Mouse (Mus musculus): ENCODE results near the gene Sgtb. TPM values are rescaled to one million over a fixed set of nuclear protein-coding genes. Genes with fewer than 3 reads are reported as not detected.

Sgtb gene
- 10 to 100 TPM; 79.8 to 80.1 TPM for total RNA-seq (2021)
- long read RNA-seq, transcript Sgtb-201 (11 exons, 3,048 nt): major isoform, 108 of 145 reads
- long read RNA-seq, partial matches to known transcripts: 20 of 145 reads
- long read RNA-seq, other reads (novel, unspliced or antisense): 17 of 145 reads

DNA sequence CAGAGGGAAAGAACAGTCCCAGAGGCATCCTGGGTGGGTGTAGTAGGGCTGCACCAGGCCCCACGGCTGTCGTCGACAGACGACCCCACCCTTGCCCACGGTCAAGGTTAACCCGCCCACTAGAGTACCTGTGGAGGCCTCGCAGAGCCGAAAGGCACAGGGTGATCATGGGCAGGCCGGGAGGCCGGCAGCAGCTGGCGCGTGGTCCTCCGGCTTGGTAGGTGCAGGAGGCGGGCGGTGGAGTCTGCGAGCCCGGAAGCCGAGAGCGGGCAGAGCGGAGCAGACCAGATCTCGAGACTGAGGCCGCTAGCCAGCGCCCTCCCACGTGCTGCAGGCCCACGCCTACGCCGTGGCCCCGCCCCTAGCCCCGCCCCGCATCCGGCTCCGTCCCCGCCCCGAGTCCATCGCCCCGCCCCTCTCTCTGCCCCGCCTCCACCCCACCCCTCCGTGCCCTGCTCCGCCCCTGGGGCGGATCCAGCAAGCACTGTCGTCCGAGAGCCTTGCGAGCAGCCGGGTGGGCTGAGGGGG, at the start of gene Sgtb, which contains the start of gene Nln:
Gene Sgtb (plus strand): TSS at position 454 of the 528 bp plus-strand sequence.
Gene Nln (minus strand): TSS at position 327 of the 528 bp plus-strand sequence.
- peak; percentile 69 to 79 for DNase-seq (ENCODE audit: low spot score in 2 of 2)

DNA sequence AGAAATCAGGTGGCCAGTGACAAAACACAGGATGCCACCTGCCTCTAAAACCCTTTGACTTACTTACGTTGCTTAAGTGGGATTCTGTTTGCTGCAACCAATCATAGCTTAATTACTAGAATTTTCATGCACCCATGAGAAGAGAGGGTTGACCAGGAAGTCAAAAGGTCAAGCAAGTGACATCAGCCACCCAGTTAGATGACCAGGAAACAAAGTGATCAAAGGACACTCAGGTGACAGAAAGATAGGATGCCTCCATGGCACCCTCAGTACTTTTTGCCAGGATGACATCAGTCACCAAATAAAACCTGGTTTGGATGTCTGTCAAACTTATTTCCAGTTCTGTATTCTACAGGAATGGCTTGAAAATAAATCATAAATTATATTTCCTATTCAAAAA, 49.3 kb upstream of the Sgtb start:
- DNase-seq (ENCODE audit: low spot score in 2 of 2): no peak

GRCm38 (mm10) chr13:104061975-104062750, 47.4 kb upstream of the Sgtb start:
- DNase-seq (ENCODE audit: low spot score in 2 of 2): no peak

- DNase-seq (ENCODE audit: low spot score in 2 of 2): no peak
These were observed 46.5 kb upstream of the Sgtb start for GRCm38 (mm10) chr13:104063061-104063460.

DNA sequence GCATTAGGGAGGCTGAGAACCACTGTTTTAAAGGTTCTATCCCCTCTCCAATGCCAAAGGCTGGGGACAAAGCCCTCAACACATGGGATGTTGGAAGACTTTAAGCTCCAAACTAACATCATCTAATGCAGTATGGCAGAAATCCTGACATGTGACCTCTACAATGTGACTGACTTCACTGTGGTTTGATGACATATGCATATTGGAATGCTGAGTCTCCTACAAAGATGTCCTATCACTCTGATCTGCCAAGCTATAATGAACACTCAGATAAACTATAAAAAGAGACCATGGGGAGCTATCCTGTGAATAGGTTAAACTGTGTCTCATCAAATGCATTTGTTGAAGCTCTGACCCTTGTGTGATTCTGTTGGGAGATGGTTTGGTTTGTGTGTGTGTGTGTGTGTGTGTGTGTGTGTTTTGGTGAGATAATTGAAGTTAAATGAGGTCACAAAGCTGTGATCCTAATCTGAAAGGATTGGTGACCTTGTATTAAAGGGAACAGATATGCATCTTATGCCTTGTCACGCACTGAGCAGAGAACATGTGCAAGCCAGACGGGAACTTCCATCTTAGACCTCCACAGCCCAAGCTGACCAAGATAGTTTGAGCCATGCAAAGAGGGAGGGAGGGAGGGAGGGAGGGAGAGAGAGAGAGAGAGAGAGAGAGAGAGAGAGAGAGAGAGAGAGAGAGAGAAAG, 43.7 kb upstream of the Sgtb start:
- DNase-seq (ENCODE audit: low spot score in 2 of 2): no peak

GRCm38 (mm10) chr13:104069216-104069615, 40.3 kb upstream of the Sgtb start:
- DNase-seq (ENCODE audit: low spot score in 2 of 2): no peak

GRCm38 (mm10) chr13:104070703-104071102, 38.8 kb upstream of the Sgtb start:
- DNase-seq (ENCODE audit: low spot score in 2 of 2): no peak

GRCm38 (mm10) chr13:104072351-104072750, 37.2 kb upstream of the Sgtb start:
- no peak for DNase-seq (ENCODE audit: low spot score in 2 of 2)

DNA sequence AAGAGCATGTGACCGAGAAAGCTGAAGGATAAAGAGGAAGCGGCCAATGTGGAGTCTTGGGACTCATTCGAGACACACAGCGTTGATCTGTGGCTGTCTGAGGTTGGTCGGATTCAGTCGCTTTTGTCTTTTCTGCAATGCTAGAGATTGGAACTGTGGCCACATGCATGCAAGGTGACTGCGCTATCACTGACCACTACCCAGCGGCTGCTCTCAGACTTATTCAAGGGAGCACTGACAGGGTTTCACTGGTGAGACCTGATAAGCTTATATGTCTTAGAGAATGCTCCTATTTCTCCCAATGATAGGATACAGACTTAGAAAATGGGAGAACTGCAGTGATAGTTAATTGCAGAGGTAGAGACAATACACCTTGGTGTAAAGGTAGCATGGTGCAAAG, 35.3 kb upstream of the Sgtb start:
- DNase-seq (ENCODE audit: low spot score in 2 of 2): no peak

DNA sequence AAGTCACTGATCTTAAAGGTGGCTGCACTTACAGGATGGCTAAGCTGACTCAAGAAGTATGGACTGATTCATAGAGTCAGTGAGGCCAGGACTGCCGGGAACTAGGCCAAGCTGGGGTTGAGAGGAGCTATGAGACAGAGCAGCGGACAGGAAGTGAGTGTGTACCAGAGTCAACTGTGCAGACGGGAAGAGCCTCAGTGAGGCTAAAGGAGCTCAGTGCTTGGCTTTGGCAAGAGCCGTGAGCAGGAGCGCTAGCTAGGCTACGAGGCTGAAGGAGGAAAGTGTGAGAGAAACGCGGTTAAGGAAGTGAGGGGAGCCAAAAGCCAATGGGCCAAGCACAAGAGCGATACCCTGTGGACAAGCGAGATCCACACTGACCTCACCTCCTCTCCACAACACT, 34.8 kb upstream of the Sgtb start:
- no peak for DNase-seq (ENCODE audit: low spot score in 2 of 2)

GRCm38 (mm10) chr13:104076993-104077392, 32.5 kb upstream of the Sgtb start:
- DNase-seq (ENCODE audit: low spot score in 2 of 2): no peak

DNA sequence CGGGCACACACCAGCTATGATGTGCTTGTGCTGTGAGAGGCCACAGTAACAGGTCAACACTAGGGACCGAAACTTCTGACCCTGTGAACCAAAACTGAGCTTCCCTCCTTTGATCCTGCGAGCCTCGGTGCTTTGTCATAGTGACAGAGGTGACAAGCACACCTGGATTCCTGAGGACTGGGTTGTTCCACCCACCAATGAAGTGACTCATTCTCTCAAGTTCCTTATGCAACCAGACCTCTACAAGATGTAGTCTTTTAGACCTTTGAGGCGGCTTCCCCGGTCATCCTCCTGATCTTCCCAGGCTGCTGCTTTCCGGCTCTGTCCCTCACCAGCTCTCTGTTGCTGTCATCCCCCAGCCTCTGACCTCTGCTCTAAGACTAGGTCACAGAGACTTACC, 27.0 kb upstream of the Sgtb start:
- no peak for DNase-seq (ENCODE audit: low spot score in 2 of 2)

- DNase-seq (ENCODE audit: low spot score in 2 of 2): no peak
These were observed 24.9 kb upstream of the Sgtb start for GRCm38 (mm10) chr13:104084600-104084999.

DNA sequence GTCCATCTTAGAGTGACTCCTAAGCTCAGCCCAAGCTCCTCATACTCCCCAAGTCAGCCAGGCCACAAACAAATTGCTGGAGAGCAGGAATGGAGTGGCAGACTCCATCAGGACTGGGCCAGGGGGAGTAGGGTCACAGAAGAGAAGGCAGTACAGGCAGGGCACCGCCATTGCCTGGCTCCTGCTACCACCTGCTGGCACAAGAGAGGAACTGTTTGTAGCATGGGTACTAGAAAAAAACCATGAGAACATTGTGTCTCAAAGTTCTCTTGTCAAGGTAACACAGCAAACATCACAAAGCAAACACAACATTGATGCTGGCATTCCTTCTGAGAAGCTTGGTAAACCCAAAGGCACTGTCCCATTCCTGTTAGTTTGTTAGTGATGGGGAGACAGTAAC, 20.2 kb upstream of the Sgtb start:
- DNase-seq (ENCODE audit: low spot score in 2 of 2): peak in 1 of 2 experiments; percentile 36

GRCm38 (mm10) chr13:104091734-104092133, 17.8 kb upstream of the Sgtb start:
- DNase-seq (ENCODE audit: low spot score in 2 of 2): no peak

DNA sequence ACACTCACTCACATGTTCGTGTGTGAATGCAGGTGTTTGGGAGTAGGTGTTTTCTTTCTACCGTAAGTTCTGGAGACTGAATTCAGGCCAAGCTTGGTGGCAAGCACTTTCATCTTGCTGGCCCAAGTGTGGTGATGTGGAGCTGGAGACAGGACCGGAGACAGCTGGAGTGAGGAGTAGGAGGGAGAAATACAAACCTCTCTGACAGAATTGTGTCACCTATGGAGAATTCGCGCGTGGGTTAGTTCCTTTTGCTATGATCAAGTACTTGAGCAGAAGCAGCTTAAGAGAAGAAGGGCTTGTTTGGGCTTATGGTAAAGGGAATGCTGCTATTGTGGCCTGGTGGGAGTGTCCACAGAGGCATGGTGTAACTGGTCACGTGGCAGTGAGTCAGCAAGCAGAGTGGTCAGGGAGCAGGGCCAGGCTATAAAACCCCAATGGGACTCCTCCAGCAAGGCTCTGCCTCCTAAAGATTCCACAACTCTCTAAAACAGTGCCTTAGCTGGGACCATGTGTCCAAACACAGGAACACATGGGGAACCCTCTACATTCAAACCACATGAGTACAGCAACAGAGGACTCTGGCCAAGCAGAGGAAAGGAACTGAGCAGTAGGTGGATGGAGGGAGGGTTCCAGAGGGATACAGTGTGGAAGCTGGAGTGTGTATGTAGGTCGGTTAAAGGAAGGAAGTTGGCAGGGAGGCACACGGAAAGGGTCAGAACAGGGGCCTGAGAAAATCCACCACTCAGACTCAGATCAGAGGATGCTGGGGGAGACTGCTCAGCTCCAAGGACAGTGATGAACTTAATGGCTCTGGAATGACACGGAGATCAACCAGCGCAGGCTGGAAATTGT, 14.8 kb upstream of the Sgtb start:
- DNase-seq (ENCODE audit: low spot score in 2 of 2): no peak

- no peak for DNase-seq (ENCODE audit: low spot score in 2 of 2)
These were observed 13.6 kb upstream of the Sgtb start for GRCm38 (mm10) chr13:104095955-104096354.

DNA sequence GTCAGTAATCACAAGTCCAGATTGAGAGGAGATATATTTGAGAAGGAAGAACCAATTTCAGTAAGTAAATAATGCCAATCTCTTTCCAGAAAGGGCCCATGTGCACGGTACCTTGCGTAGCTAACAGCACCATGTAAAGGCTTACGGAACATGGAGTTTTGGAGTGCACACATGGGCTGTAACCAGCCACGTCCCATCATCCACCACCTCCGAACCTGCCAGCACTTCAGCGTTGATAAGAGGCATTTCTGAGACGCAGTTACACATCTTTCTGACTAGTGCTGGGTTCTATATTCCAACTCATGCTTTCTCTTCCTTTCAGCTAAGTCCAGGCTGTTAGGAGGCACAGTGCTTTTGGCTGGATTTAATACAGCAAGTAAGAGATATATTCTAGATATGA, 12.4 kb upstream of the Sgtb start:
- DNase-seq (ENCODE audit: low spot score in 2 of 2): no peak

GRCm38 (mm10) chr13:104100416-104100815, 9.1 kb upstream of the Sgtb start:
- no peak for DNase-seq (ENCODE audit: low spot score in 2 of 2)

DNA sequence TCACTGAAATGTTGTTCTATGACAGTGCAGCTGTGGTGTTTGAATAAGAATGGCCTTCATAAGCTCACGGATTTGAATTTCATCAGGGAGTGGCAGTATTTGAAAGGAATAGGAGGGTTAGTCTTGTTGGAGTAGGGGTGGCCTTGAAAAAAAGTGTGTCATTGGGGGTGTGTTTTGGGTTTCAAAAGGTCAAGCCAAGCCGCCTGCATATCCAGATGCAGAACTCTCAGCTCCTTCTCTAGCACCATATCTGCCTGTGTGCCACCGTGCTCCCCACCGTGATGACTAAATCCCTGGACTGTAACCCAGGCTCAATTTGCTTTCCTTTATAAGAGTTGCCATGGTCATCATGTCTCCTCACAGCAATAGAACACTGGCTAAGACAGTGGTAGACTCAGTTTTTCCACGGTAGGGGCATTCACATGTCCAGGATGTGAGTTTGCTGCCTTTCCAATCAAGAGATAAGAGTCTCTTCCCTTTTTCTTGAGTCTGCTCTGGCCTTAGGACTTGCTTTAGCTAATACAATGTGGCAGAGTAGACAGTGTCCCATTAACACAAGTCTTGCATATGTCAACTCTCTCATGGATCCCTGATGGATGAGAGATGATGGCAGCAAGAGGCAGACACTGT, 7.8 kb upstream of the Sgtb start:
- DNase-seq (ENCODE audit: low spot score in 2 of 2): no peak
